Mouse (Mus musculus) forebrain, embryonic 11.5 days (tissue): ENCODE measurements around the gene Pnpla2. TPM values are rescaled to one million over a fixed set of nuclear protein-coding genes. Genes with fewer than 3 reads are reported as not detected.

Source experiments
- ATAC-seq: fragments of 200-750 bp; cut with Nextera tagmentation; replicated peaks from 2 replicates; pipeline ENCODE4 v1.8.0; 2017; ENCODE audit warnings: moderate TSS enrichment; ENCODE audit not compliant: low FRiP score
- DNase-seq: peaks from one replicate; pipeline ENCODE4 v3.0.0-alpha.2; 2017; ENCODE audit warnings: low spot score
- H3K27ac ChIP-seq: fragments of 300-500 bp; sonication (generic); 2 replicates; pipeline ENCODE4 v1.5.1; 2014; ENCODE audit warnings: low read depth, low read length
- H3K27me3 ChIP-seq: fragments of 300-500 bp; sonication (generic); 2 replicates; pipeline ENCODE4 v1.6.1; 2014; ENCODE audit warnings: mild to moderate bottlenecking, low read length, mixed read lengths; ENCODE audit not compliant: control insufficient read depth, insufficient read depth
- H3K36me3 ChIP-seq: fragments of 300-500 bp; sonication (generic); 2 replicates; pipeline ENCODE4 v1.6.1; 2014; ENCODE audit warnings: mild to moderate bottlenecking, low read length, moderate library complexity, mixed read lengths; ENCODE audit not compliant: control insufficient read depth, insufficient read depth
- H3K4me1 ChIP-seq: fragments of 300-500 bp; sonication (generic); replicated peaks from 2 replicates; pipeline ENCODE4 v1.6.1; 2014; ENCODE audit warnings: low read length, mixed read lengths; ENCODE audit not compliant: control insufficient read depth, insufficient read depth
- H3K4me2 ChIP-seq: fragments of 300-500 bp; sonication (generic); 2 replicates; pipeline ENCODE4 v1.6.1; 2014; ENCODE audit warnings: low read depth, mild to moderate bottlenecking, low read length, moderate library complexity, mixed read lengths; ENCODE audit not compliant: severe bottlenecking
- H3K4me3 ChIP-seq: fragments of 300-500 bp; sonication (generic); 2 replicates; pipeline ENCODE4 v1.5.1; 2014; ENCODE audit warnings: low read depth, low read length
- H3K9ac ChIP-seq: fragments of 300-500 bp; sonication (generic); 2 replicates; pipeline ENCODE4 v1.6.1; 2014; ENCODE audit warnings: low read length
- H3K9me3 ChIP-seq: fragments of 300-500 bp; sonication (generic); 2 replicates; pipeline ENCODE4 v1.6.1; 2016; ENCODE audit warnings: low read length, mixed read lengths; ENCODE audit not compliant: control insufficient read depth
- WGBS: fragments of 180-500 bp; shearing (Covaris S2); extraction: QIAGEN DNeasy Blood & Tissue Kit; methylation state at CpG from one replicate; pipeline ENCODE4 v1.1.7; 2014; 5-methylcytosine and 5-hydroxymethylcytosine counted together
- polyA plus RNA-seq: library from polyadenylated mRNA; unstranded; fragments of >200 nt; fragmentation: Nextera tagmentation; extraction: Ambion mirVana; gene quantifications from 2 replicates; pipeline ENCODE4 v1.2.1, GENCODE M21; 2014

Pnpla2 gene
- polyA plus RNA-seq, 1 experiment from 2014 or later = 16.9 TPM

DNA sequence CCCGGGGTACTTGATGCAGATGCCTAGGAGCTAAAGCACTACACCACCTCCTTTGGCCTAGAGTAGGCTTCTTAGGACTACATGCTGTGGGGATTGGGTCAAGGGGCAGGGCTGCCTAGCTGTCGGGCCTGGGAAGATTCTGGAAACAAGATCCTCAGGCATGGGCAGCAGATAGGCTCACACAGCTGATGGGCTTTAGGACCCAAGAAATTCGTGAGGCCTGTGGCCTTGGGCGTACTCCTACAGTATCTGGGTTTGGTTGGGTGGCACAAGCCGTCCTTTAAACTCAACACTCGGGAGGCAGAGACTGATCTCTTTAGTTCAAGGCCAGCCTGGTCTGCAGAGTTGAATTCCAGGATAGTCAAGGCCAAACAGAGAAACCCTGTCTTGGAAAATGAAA lies 17.2 kb downstream of the Pnpla2 start:
- Histone ChIP-seq H3K9ac (no peak overlapping the region), H3K27ac (no peak overlapping the region), H3K36me3 (peaks cover 3% of the 10 kb centered on the region), H3K4me3 (no peak overlapping the region), H3K9me3 (no peaks in the 10 kb centered on the region), H3K4me1 (peaks cover 30% of the 10 kb centered on the region), H3K27me3 (peaks cover 10% of the 10 kb centered on the region), H3K4me2 (no peak overlapping the region)
- 88% methylated on average over 6 of the region's 6 CpGs for WGBS
- ATAC-seq (no peak), DNase-seq (no peak)

DNA sequence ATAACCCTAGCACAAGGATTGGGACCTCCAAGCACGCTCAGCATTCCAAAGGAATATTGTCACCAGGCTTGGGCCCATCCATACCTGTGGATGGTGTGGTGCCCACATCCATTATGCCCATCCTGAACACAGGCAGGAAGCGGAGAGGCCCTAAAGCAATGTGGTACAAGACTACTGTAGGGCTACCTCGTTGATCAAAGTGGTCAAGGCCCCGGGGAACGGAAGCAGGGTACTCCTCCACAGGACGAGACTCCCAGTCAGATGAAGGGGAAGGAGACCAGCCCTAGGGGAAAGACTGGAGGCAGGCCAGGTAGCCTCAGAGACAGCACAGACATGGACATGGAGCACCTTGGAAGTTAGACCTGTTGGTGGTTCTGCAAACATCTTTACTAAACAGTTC lies 17.8 kb downstream of the Pnpla2 start:
- 93% methylated on average over 6 of the region's 6 CpGs for WGBS
- H3K9ac ChIP-seq = no peak overlapping the region
- H3K4me2 ChIP-seq = no peak overlapping the region
- H3K27ac ChIP-seq = no peak overlapping the region
- H3K4me1 ChIP-seq = peaks cover 30% of the 10 kb centered on the region
- peaks cover 3% of the 10 kb centered on the region for H3K36me3 ChIP-seq
- no peak for ATAC-seq
- H3K4me3 ChIP-seq = no peak overlapping the region
- no peak for DNase-seq
- peaks cover 12% of the 10 kb centered on the region for H3K27me3 ChIP-seq
- H3K9me3 ChIP-seq = no peaks in the 10 kb centered on the region

DNA sequence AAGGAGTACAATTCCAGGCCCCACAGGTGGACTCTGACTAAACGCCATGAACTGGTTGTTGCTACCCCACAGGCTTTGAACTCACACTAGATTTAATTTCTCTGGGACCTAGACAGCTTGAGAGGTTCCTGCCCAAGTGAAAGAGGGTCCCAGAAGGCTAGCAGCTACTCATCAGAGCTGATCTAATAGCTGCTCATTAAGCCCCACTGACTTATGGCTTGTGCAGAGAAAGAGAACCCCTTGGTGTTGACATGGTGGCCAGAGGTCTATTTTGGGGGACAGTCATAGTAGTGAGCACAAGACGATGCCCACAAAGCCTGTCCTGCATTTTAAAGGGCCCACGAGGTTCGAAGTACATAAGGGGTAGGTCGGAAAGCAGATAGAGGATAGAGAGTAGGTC lies 19.2 kb downstream of the Pnpla2 start:
- peaks cover 19% of the 10 kb centered on the region for H3K4me1 ChIP-seq
- peak overlapping the region; percentile 78 for H3K4me3 ChIP-seq
- H3K36me3 ChIP-seq = peaks cover 3% of the 10 kb centered on the region
- 12% methylated on average over 5 of the region's 5 CpGs for WGBS
- H3K4me2 ChIP-seq = peak overlapping the region; percentile 94
- peaks cover 12% of the 10 kb centered on the region for H3K27me3 ChIP-seq
- DNase-seq = no peak
- peak overlapping the region; percentile 91 for H3K9ac ChIP-seq
- no peak for ATAC-seq
- H3K9me3 ChIP-seq = no peaks in the 10 kb centered on the region
- no peak overlapping the region for H3K27ac ChIP-seq

DNA sequence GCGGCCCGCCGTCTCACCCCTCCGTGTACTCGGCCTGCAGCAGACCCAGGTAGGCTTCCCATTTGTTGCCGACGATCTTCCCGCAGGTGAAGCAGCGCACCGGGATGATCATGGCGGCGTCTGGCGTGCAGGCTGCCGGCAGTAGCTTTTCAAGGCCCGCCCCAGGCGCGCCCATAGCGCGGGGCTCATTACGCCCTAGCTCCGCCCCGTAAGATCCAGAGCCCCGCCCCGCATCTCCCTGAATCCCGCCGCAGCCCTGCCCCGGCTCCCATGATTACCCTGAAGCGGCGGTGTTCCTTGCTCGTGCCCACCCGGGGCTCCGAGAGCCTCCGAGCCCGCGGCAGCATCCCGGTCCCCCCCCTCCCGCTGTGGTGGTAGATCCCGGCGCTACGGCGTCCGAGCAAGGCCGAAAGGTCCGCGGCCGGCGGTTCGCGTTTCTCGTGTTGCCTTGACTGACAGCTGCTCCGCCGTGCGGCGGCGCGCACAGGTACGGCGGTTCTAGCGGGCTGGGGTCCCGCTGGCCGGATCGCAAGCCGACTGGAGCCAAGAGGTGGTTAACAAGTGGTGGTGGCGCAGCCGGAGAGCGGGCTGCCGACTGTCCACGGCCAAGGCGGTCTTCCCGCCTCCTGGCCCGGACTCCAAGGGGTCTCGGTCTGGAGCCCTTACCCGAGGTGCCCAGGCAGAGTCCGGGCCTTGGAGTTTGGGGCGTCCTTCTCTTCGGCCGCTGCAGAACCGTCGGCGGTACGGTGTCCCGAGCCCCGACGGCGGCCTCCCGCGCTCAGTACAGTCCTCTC lies 20.2 kb downstream of the Pnpla2 start, which contains the start of the genes Polr2l and Tspan4:
Gene Polr2l (minus strand): TSS at position 122 of the 794 bp plus-strand sequence.
Gene Tspan4 (plus strand): TSS at position 230 of the 794 bp plus-strand sequence.
- Histone ChIP-seq H3K27ac (peak within 1 kb of the TSS; percentile 62; the same call in 1 of the 2 replicates), H3K4me3 (peak within 1 kb of the TSS; percentile 78), H3K9ac (peak within 1 kb of the TSS; percentile 91), H3K36me3 (peaks cover 3% of the 10 kb centered on the region), H3K4me2 (peak within 1 kb of the TSS; percentile 94), H3K27me3 (peaks cover 12% of the 10 kb centered on the region), H3K9me3 (no peaks in the 10 kb centered on the region), H3K4me1 (peaks cover 16% of the 10 kb centered on the region)
- under 1% methylated on average over 84 of the region's 87 CpGs for WGBS
- peak; percentile 85 for ATAC-seq
- DNase-seq = peak; percentile 91

DNA sequence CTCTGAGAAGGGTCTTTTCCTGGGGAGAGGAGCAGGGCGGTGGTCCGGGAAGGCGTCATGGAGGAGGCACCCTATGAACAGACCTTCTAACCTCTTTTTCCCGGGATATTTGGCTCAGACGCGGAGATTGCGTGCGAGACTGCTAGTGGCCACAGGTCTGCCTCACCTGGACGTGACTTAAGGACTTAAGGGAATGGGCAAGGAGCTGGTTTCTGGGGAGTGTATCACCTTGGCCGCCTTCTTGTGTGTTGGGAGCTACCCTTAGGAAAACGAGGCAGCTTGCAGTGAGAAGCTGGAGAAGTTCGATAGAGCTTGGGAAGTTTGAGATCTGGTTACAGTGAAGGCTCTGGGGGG lies 20.8 kb downstream of the Pnpla2 start:
- peak overlapping the region; percentile 78 for H3K4me3 ChIP-seq
- H3K4me2 ChIP-seq = peak overlapping the region; percentile 94
- WGBS = 1% methylated on average over 12 of the region's 12 CpGs
- H3K9ac ChIP-seq = peak overlapping the region; percentile 91
- no peak for ATAC-seq
- H3K4me1 ChIP-seq = peaks cover 16% of the 10 kb centered on the region
- H3K9me3 ChIP-seq = no peaks in the 10 kb centered on the region
- no peak for DNase-seq
- peaks cover 12% of the 10 kb centered on the region for H3K27me3 ChIP-seq
- H3K27ac ChIP-seq = no peak overlapping the region
- H3K36me3 ChIP-seq = peaks cover 3% of the 10 kb centered on the region

DNA sequence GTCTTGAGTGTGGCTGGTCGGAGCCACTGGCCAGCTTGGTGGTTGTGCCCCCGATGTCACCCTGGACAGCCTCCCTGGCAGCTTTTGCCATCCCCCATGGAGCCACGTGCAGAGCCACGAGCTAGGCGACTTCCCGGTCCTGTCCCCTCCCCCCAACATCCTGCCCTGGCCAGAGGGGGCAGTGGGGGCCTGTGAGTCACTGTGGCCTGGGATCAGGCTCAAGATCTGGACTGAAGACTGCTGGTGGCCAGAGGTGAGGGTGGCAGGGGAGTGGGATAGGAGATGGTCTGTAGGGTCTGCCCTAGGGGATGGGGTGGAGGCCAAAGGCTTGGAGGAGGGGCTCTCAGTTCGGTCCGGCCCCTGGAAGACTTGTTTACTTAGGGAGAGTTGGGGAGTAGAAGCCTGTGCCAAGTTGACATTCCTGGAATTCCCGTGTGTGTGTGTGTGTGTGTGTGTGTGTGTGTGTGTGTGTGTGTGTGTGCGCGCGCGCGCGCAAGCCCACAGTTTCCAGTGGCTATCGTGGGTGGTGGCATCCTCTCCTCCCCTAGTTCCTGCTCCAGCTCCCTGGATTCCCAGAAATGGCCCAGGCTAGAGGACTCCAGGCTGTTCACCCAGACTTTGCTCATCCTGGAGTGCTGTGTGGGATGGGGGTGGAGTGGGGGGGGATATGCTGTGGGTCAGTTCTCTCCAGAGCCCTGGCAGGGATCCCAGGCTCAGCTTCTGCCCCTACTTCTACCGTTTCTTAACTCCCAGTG lies 21.4 kb downstream of the Pnpla2 start:
- peaks cover 12% of the 10 kb centered on the region for H3K27me3 ChIP-seq
- DNase-seq (peak; percentile 74), ATAC-seq (0 out of 2 replicates have a peak, but pooled peaks have one; percentile 6)
- peak overlapping the region; percentile 94 for H3K4me2 ChIP-seq
- H3K9ac ChIP-seq = no peak overlapping the region; the same call in 1 of the 2 replicates
- H3K27ac ChIP-seq = no peak overlapping the region
- no peaks in the 10 kb centered on the region for H3K9me3 ChIP-seq
- H3K4me1 ChIP-seq = peaks cover 16% of the 10 kb centered on the region
- peaks cover 3% of the 10 kb centered on the region for H3K36me3 ChIP-seq
- H3K4me3 ChIP-seq = peak overlapping the region; percentile 78
- WGBS = 4% methylated on average over 16 of the region's 17 CpGs

DNA sequence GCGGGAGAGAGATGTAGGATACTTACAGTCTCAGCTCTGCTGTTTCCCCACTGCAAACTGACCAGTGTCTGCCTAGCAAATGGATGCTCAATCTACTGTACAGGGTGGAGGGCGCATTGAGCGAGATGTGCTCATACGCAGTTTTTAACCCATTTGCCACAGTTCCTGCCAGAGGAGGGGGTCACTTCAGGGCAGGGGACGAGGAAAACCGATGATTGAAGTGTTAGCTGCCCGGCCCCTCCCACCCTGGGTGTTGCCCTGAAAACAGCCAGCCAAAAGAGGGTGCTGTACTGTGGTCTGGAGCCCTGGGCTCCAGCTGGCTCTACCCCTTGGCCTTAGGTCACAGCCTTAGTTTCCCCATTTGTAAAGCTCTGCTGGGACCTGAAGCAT lies 22.0 kb downstream of the Pnpla2 start:
- no peak overlapping the region for H3K4me3 ChIP-seq
- peaks cover 12% of the 10 kb centered on the region for H3K27me3 ChIP-seq
- no peak overlapping the region for H3K27ac ChIP-seq
- H3K4me2 ChIP-seq = no peak overlapping the region
- DNase-seq (no peak), ATAC-seq (no peak)
- peaks cover 16% of the 10 kb centered on the region for H3K4me1 ChIP-seq
- H3K9ac ChIP-seq = no peak overlapping the region; the same call in 1 of the 2 replicates
- peaks cover 3% of the 10 kb centered on the region for H3K36me3 ChIP-seq
- H3K9me3 ChIP-seq = no peaks in the 10 kb centered on the region
- 22% methylated on average over 7 of the region's 7 CpGs for WGBS

DNA sequence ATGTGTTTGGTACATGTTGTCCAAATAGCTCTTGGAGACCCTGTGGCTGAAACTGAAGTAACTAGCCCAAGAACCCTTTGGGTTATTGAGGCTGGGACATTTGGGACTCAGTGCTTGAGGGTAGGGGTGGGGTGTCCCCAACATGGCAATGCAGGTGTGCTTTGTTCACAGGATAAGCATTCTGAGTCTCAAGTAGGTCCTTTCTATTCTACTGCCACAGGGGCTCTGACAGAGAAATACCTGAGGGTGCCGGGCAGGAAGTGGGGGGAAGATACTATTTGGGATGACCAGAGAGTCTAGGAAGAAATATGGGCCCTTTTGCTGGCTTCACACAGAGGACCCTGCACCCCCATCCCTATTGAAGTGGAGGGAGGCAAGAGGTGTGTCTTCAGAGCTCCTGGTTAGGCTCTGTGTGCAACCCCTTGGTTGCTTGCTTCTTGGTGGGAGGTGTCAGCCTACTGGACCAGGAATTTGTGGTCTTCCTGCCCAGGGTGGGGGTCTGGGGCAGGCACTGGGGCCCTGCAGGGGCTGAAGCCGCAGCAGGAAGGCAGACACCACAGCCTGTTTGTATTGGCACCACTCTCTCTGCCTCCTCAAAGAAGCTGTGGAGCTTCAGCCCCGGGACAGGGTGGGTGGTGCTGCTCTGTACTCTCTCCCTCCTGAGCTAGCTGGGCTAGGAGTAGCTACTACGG lies 22.7 kb downstream of the Pnpla2 start:
- Histone ChIP-seq H3K9ac (no peak overlapping the region), H3K4me2 (no peak overlapping the region), H3K4me3 (no peak overlapping the region), H3K27ac (no peak overlapping the region), H3K27me3 (peaks cover 15% of the 10 kb centered on the region), H3K36me3 (no peaks in the 10 kb centered on the region; the same call in 1 of the 2 replicates), H3K9me3 (no peaks in the 10 kb centered on the region), H3K4me1 (peaks cover 22% of the 10 kb centered on the region)
- no peak for ATAC-seq
- 74% methylated on average over 4 of the region's 4 CpGs for WGBS
- no peak for DNase-seq
